Mouse (Mus musculus) myocyte (in vitro differentiated cells): ENCODE data around the gene Plekha5. TPM values are rescaled to one million over a fixed set of nuclear protein-coding genes. Genes with fewer than 3 reads are reported as not detected.
"Not testable (repeated sequence)": the region's sequence is repeated elsewhere in the genome, so short reads cannot be mapped to it uniquely, and the experiment has no call there.

Experiments
- H3K27me3 ChIP-seq: one replicate; pipeline ENCODE4 v1.6.1; 2011; ENCODE audit not compliant: control insufficient read depth, insufficient read depth, insufficient read length
- H3K36me3 ChIP-seq: one replicate; pipeline ENCODE4 v1.6.1; 2011; ENCODE audit not compliant: control insufficient read depth, insufficient read depth
- H3K4me2 ChIP-seq: one replicate; pipeline ENCODE4 v1.6.1; 2011; ENCODE audit warnings: low read depth, control low read depth
- H3K4me3 ChIP-seq: one replicate; pipeline ENCODE4 v1.5.1; 2011; ENCODE audit warnings: mild to moderate bottlenecking, control low read depth, moderate library complexity
- H3K79me2 ChIP-seq: one replicate; pipeline ENCODE4 v1.6.1; 2011; ENCODE audit not compliant: control insufficient read depth, insufficient read depth
- H3ac ChIP-seq: one replicate; pipeline ENCODE4 v1.6.1; 2011; ENCODE audit not compliant: control insufficient read depth, insufficient read length
- CEBPB ChIP-seq: IDR thresholded peaks from 2 replicates; pipeline ENCODE4 v1.6.1; 2011; ENCODE audit warnings: mild to moderate bottlenecking, moderate library complexity; ENCODE audit not compliant: poor library complexity, insufficient read depth, severe bottlenecking
- E2F4 ChIP-seq: IDR thresholded peaks from one replicate; pipeline ENCODE4 v1.6.1; 2011; ENCODE audit warnings: mild to moderate bottlenecking, control low read depth, moderate library complexity; ENCODE audit not compliant: insufficient read depth
- MAX ChIP-seq: IDR thresholded peaks from one replicate; pipeline ENCODE4 v1.6.1; 2011; ENCODE audit warnings: low read depth, mild to moderate bottlenecking, control low read depth
- MYOD1 ChIP-seq, 3 experiments: IDR thresholded peaks; one replicate each; pipeline ENCODE4 v1.6.1; 2011; ENCODE audit warnings: control low read depth in 2 of 3, low read depth in 2 of 3, mild to moderate bottlenecking in 2 of 3, moderate library complexity in 1 of 3; ENCODE audit not compliant: insufficient read length in 2 of 3, control insufficient read depth in 1 of 3
- MYOG ChIP-seq, 3 experiments: IDR thresholded peaks; one replicate each; pipeline ENCODE4 v1.6.1; 2011; ENCODE audit warnings: control low read depth in 2 of 3, low read depth in 2 of 3, mild to moderate bottlenecking in 2 of 3; ENCODE audit not compliant: insufficient read length in 2 of 3, control insufficient read depth in 1 of 3, insufficient read depth in 1 of 3
- POLR2A ChIP-seq: IDR thresholded peaks from one replicate; pipeline ENCODE4 v1.6.1; 2011; ENCODE audit warnings: low read depth, mild to moderate bottlenecking, control low read depth, moderate library complexity; ENCODE audit not compliant: insufficient read length
- POLR2AphosphoS2 ChIP-seq: IDR thresholded peaks from one replicate; pipeline ENCODE4 v1.6.1; 2011; ENCODE audit warnings: low read depth, control low read depth; ENCODE audit not compliant: insufficient read length
- REST ChIP-seq: IDR thresholded peaks from one replicate; pipeline ENCODE4 v1.6.1; 2011; ENCODE audit warnings: mild to moderate bottlenecking, control low read depth, moderate library complexity; ENCODE audit not compliant: insufficient read depth, insufficient read length
- SRF ChIP-seq: IDR thresholded peaks from one replicate; pipeline ENCODE4 v1.6.1; 2011; ENCODE audit warnings: low read depth; ENCODE audit not compliant: control insufficient read depth, insufficient read length
- TCF12 ChIP-seq: IDR thresholded peaks from one replicate; pipeline ENCODE4 v1.6.1; 2011; ENCODE audit warnings: mild to moderate bottlenecking, control low read depth; ENCODE audit not compliant: poor library complexity, insufficient read depth, severe bottlenecking
- TCF3 ChIP-seq: IDR thresholded peaks from one replicate; pipeline ENCODE4 v1.6.1; 2011; ENCODE audit warnings: low read depth, control low read depth; ENCODE audit not compliant: insufficient read length
- USF1 ChIP-seq: IDR thresholded peaks from one replicate; pipeline ENCODE4 v1.6.1; 2011; ENCODE audit warnings: low read depth, mild to moderate bottlenecking, control low read depth, moderate library complexity
- polyA plus RNA-seq: library from polyadenylated mRNA; unstranded; fragments of >200 nt; fragmentation: generic; extraction: Trizol; gene quantifications from one replicate; pipeline ENCODE4 v1.2.1, GENCODE M21; 2012; ENCODE audit warnings: missing spikeins

Gene Plekha5
- polyA plus RNA-seq, 1 experiment, result 12.2 TPM

GRCm38 (mm10) chr6:140576961-140577821 lies 153.3 kb downstream of the Plekha5 start:
- Histone ChIP-seq H3ac (no peak overlapping the region), H3K4me2 (no peak overlapping the region), H3K79me2 (no peaks in the 10 kb centered on the region), H3K27me3 (no peaks in the 10 kb centered on the region), H3K4me3 (no peak overlapping the region), H3K36me3 (no peaks in the 10 kb centered on the region)
- TF ChIP-seq MAX, result no peak
- no peak for TF ChIP-seq SRF
- no peak for TF ChIP-seq MYOG (IDR thresholded peaks at IDR 0.05; ENCODE audit: control insufficient read depth in 1 of 3, insufficient read depth in 1 of 3, insufficient read length in 2 of 3, low read depth in 2 of 3)
- TF ChIP-seq TCF12, result no peak
- no peak for TF ChIP-seq POLR2A
- no peak for TF ChIP-seq POLR2AphosphoS2
- TF ChIP-seq TCF3, result no peak
- TF ChIP-seq E2F4, result no peak
- no peak for TF ChIP-seq MYOD1 (IDR thresholded peaks at IDR 0.05; ENCODE audit: control insufficient read depth in 1 of 3, insufficient read length in 2 of 3, low read depth in 2 of 3)
- TF ChIP-seq USF1, result no peak
- TF ChIP-seq CEBPB, result no peak
- no peak for TF ChIP-seq REST

- Histone ChIP-seq H3K4me3 (no peak overlapping the region), H3K79me2 (no peaks in the 10 kb centered on the region), H3K36me3 (no peaks in the 10 kb centered on the region), H3K4me2 (no peak overlapping the region), H3ac (no peak overlapping the region), H3K27me3 (no peaks in the 10 kb centered on the region)
- TF ChIP-seq MYOG (IDR thresholded peaks at IDR 0.05; ENCODE audit: control insufficient read depth in 1 of 3, insufficient read depth in 1 of 3, insufficient read length in 2 of 3, low read depth in 2 of 3), result no peak
- no peak for TF ChIP-seq POLR2A
- no peak for TF ChIP-seq TCF3
- TF ChIP-seq USF1, result no peak
- no peak for TF ChIP-seq REST
- TF ChIP-seq CEBPB, result no peak
- TF ChIP-seq POLR2AphosphoS2, result no peak
- TF ChIP-seq TCF12, result no peak
- TF ChIP-seq SRF, result no peak
- TF ChIP-seq MAX, result no peak
- no peak for TF ChIP-seq MYOD1 (IDR thresholded peaks at IDR 0.05; ENCODE audit: control insufficient read depth in 1 of 3, insufficient read length in 2 of 3, low read depth in 2 of 3)
Measured at GRCm38 (mm10) chr6:140577822-140578170, 153.9 kb downstream of the Plekha5 start.

GRCm38 (mm10) chr6:140578985-140579384 lies 155.1 kb downstream of the Plekha5 start:
- H3K27me3 ChIP-seq, H3K79me2 ChIP-seq, H3K4me3 ChIP-seq, H3K36me3 ChIP-seq, H3K4me2 ChIP-seq, H3ac ChIP-seq: not testable (repeated sequence)

- Histone ChIP-seq H3K36me3 (no peaks in the 10 kb centered on the region), H3K4me2 (no peak overlapping the region), H3K27me3 (no peaks in the 10 kb centered on the region), H3K79me2 (no peaks in the 10 kb centered on the region), H3ac (no peak overlapping the region), H3K4me3 (no peak overlapping the region)
- TF ChIP-seq MAX (no peak), MYOD1 (IDR thresholded peaks at IDR 0.05; ENCODE audit: control insufficient read depth in 1 of 3, insufficient read length in 2 of 3, low read depth in 2 of 3) (no peak)
Measured at GRCm38 (mm10) chr6:140580170-140580569, 156.3 kb downstream of the Plekha5 start.

GRCm38 (mm10) chr6:140586714-140587259 lies 162.9 kb downstream of the Plekha5 start:
- Histone ChIP-seq H3K36me3 (peaks cover 15% of the 10 kb centered on the region), H3K4me2 (no peak overlapping the region), H3ac (no peak overlapping the region), H3K4me3 (no peak overlapping the region), H3K27me3 (no peaks in the 10 kb centered on the region), H3K79me2 (no peaks in the 10 kb centered on the region)
- TF ChIP-seq REST, result no peak
- no peak for TF ChIP-seq SRF
- no peak for TF ChIP-seq MYOD1 (IDR thresholded peaks at IDR 0.05; ENCODE audit: control insufficient read depth in 1 of 3, insufficient read length in 2 of 3, low read depth in 2 of 3)
- no peak for TF ChIP-seq POLR2A
- TF ChIP-seq TCF12, result no peak
- no peak for TF ChIP-seq MAX
- TF ChIP-seq E2F4, result no peak
- TF ChIP-seq TCF3, result no peak
- no peak for TF ChIP-seq POLR2AphosphoS2
- no peak for TF ChIP-seq CEBPB
- TF ChIP-seq USF1, result no peak
- TF ChIP-seq MYOG (IDR thresholded peaks at IDR 0.05; ENCODE audit: control insufficient read depth in 1 of 3, insufficient read depth in 1 of 3, insufficient read length in 2 of 3, low read depth in 2 of 3), result no peak
